Mouse (Mus musculus) adrenal gland, adult 18-20 months (tissue): Measurements from ENCODE around the gene 2510009E07Rik. TPM values are rescaled to one million over a fixed set of nuclear protein-coding genes. Genes with fewer than 3 reads are reported as not detected.
"Not testable (repeated sequence)": the region's sequence is repeated elsewhere in the genome, so short reads cannot be mapped to it uniquely, and the experiment has no call there.

Experiments
- DNase-seq, 2 experiments: peaks; one replicate each; pipeline ENCODE4 v3.0.0; 2021 to 2022; ENCODE audit warnings: low spot score in 2 of 2
- total RNA-seq, 2 experiments: library from RNA; stranded (reverse); gene quantifications; 1 replicate in 1 of 2; 2 replicates in 1 of 2; pipeline ENCODE4 v1.2.3; 2021

Gene 2510009E07Rik
- total RNA-seq, 2 experiments from 2014 or later: 15.9 to 16.5 TPM

DNA sequence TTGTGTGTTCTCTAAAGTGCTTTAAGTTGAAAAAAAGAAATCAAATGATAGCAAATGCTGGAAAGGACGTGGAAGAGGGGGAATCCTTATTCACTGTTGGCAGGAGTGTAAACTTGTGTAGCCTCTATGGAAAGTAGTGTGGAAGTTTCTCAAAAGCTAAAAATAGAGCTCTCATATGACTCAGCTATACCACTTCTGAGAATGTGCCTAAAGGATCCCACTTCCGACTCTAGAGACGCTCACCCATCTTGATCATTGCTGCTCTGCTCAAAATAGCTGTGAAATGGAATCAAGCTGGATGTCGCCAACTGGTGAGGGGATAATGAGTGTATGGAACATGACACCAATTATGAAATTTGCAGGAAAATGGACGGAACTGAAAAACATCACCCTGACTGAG, 7.1 kb downstream of the 2510009E07Rik start:
- no peak for DNase-seq

DNA sequence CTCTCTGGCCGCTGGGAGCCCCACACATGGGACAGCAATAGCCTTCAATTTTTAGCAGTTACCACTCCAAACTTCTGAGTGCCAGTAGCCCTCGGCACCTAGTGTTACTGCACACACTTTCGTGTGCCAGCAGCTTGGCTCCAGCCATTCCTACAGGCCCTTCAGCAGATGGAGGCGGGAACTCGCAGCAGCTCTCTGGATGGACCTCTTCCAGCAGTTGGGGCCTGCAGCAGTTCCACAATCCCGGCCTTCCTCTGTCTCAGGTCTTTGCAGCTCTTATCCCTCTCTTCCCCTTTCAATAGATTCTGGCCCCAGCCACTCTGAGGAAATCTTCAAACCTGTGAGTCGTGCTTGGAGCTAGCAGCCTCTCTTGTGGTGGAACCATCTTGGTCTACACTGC, 17.7 kb downstream of the 2510009E07Rik start:
- no peak for DNase-seq

DNA sequence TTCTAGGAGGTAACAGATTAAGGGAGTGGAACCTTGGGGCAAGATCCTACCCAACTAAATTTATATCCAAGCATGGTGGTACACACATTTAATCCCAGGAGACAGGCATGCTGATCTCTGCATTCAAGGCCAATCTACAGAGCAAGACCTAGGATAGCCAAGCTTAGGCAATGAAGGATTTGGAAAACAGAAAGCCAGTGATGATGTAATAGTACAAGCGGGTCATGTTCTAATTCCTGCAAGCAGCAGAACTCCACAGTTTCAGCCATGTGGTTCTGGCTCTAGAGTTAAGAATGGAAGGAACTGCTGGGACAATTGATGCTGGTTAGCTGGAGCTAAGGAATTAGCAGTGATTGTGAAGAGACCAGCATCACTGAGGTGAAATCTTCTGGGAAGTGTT, 20.8 kb downstream of the 2510009E07Rik start:
- DNase-seq: not testable (repeated sequence)

DNA sequence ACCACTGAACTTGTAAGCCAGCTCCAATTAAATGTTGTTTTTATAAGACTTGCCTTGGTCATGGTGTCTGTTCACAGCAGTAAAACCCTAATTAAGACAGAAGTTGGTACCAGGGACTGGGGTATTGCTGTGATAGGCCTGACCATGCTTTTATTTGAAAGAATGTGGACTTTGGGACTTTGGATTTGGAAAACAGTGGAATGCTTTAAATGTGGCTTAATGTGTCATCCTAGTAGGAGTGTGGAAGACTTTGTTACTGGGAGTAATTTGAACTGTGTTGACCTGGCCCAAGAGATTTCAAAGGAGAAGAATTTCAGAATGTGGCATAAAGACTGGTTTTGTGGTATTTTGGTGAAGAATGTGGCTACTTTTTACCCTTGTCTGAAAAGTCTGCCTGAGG, 21.4 kb downstream of the 2510009E07Rik start:
- DNase-seq: not testable (repeated sequence)

DNA sequence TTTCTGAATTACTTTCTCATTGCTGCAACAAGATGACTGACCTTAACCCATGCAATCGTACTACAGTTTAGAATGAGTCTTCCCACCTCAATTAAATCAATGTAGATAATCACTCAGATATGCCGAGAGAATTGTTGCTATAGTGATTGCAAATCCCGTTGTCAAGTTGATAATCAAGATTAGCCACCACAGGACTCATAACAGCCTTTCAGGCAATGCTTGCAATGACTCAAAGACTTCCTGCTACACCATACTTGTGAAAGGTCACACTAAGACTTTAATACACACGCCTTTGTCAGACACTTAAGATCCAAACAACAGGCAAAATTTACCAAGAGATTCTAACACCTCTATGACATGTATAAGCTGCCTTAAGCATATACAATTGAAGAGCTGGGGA, 22.6 kb downstream of the 2510009E07Rik start:
- DNase-seq: no peak

DNA sequence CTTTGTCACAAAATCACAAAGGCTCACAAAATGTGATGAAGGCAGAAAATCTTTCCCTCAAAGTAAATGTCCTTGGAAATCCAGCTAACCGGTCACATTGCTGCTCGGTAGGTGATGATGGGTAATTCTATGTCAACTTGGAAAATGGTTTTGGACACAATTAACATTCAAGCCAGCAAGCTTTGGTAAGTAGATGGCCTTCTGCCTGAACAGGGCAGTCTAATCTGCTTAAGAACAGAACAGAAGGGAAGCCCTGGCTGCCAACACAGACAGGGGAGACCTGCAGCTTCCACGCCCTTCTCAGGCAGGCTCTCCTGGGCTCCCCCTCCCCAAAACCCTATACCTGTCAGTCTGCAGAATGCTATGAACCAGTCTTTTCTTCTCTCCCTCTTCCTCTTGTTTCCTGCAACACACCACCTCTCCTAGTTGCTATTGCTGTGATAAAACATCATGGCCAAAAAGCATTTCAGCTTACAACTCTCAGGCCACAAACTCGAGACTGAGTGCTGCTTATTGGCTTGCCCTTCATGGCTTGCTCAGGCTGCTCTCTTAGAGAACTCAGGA, 29.0 kb downstream of the 2510009E07Rik start:
- no peak for DNase-seq

DNA sequence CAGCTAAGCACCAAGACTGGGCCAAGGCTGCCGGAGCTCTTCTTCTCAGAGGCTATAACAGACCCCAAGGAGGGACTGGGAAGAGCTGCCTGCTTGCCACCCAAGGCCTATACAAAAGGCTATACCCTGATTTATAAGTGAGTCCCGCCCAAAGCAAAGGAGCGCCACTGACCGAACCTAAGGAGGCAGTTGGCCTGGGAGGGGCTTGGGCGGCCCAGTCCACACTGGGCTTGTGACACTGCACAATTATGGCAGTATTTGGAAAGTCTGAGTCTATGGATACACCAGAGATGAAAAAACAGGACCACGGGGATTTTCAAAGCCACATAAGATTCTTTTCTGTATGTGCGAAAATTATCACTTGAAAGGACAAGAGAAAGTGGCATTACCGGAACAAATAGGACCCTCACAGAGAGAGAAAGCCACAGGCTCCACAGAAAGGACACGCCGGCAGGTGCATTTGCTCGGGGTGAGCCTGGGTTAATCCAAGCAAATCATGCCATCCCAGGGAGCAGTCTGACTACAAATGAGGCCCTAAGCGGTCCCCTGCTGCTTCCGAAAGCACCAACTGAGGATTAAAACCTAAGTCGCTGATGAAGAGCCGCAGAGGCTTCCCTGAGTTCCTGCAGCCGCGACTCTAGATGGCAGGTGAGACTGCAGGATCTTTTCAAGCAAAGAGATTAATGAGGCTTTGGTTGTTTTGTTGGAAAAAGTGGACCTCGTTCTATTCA, 29.7 kb downstream of the 2510009E07Rik start:
- no peak for DNase-seq

DNA sequence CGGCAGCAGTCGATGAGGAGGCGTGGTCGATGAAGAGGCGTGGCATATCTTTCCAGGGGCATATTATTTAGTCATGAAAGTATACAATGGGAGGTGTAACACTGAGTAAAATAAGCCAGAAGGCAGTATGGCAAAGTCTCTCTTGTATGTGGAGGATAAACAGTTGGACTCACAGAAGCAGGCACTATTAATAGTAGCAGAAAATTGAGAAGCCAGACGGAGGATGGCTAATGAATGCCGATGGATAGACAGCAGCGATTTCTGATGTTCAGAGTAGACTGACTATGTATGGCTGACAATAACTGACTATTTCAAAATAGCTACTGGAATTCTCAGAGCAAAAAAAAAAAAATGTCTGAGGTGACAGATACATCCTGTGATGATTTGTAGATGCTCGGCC, 38.5 kb downstream of the 2510009E07Rik start:
- no peak for DNase-seq

DNA sequence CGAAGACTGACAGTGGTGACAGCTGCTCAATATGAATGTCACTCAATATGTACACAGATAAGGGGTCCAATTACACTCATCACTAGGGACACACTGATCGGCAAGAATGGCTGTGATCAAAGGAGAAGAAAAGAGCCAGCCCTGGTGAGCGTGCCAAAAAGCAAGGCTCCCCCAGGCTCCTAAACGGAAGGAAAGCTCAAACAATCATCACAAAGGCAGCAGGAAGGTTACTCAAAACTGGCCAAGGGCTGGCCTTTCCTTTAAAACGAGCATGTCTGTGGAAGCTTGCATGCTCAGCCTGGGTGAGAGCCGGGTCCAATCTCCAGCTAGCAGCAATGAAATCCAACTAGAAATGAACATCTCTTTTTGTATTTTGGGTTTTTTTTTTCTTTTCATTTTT, 39.2 kb downstream of the 2510009E07Rik start:
- no peak for DNase-seq

DNA sequence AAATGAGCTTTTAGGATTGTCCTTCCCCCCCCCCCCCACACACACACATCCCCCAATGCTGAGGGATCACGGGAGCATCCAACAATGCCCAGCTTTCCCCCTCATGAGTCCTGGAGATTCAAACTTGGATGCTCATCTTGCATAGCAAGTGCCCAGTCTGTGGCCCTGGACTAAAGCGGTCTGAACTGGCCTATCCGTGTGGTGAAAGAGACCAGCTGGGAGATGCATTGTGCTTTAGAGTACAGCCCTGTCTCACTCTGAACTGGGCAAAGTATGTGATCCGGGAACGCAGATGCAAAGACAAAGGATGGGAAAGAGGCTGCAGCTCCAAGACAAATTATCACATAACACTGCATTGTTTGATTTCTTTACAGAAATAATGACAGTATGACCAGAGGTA, 40.1 kb downstream of the 2510009E07Rik start:
- no peak for DNase-seq

DNA sequence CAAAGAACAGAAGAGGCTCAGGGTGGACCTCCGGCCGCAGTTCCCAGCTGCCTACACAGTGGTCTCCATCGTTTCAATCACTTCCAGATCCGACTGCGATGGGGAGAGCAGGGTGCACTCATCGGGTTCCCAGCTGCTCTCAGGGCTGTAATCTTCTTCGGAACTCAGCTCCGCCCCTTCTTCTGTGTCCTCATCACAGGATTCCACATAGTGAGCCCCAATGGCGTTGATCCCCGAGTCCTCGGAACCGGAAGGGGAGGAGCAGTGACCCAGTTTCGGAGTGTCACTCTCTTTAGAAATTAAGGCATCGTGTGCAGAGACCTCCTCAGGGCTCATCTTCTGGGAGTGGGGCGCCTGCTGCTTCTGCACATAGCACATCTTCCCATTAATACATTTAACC, 41.3 kb downstream of the 2510009E07Rik start:
- DNase-seq: no peak

DNA sequence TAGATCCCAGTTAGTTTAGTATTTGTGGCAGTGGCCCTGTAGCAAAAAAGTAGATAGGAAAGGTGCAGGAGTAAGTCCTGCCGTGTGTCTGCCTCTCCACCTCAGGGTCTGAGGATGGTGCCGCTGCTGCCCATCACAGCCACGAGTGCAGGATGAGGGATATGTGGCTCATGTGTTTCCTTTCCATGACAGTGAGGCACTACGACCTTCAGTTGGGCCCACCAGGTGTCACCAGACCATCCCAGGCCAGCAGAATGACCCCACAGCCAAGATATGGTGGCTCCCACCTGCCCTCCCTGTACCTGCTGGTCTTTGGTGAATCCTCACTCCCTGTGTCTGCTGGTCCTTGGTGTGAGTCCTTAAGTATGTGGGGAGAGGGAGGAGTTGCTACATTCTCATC, 43.3 kb downstream of the 2510009E07Rik start:
- no peak for DNase-seq

DNA sequence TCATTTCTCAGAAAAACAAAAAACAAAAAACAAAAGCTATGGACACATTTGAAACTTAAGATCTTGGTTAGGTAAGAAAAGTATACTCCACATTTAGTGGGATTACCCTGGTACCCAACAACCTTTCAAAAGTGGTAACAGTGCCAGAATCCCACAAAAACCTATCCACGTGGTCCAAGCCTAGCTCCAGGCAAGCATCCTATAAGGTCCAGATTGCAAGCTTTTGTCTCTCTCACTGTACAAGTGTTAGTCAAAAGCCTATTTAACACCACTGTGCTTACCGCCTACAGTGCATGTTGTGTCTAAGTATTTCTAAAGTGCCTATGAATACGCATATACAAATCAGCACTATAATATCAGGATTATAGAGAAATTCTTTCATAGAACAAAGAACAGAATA, 44.2 kb downstream of the 2510009E07Rik start:
- DNase-seq: no peak

DNA sequence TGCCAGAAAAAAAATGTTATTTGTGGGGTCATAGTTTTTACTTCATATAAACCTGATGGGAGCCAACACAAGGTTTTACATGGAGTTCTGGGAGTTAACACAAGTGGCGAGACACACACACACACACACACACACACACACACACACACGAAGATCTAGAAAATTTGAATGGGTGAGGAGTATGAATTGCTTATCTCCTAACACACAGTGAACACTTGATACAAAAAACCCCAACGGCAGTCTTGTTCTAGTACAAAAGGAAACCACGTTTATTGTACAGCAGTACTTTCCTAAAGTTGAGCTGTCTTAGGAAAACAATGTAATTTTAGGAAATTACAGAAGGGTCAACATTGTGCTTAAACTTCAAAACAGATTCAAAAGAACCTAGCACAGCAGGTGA, 45.7 kb downstream of the 2510009E07Rik start:
- DNase-seq: no peak

DNA sequence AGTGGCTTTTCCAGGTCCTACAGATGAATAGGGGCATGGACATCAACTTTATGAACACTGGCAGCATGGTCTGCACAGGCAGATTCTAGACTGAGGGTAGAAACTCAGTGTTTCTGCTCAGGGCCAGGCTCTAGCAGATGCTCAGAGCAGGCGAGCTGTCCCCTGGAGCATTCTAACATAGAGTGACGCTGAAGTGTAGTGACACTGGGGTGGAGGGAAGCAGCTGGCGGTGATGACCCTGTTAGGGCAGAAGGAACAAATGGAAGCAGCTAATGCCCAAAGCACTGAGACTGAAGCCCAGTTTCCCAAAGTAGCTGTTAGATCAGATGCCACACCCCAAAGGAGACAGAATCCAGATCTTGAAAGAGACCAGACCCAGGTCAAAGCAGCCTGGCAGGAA, 48.0 kb downstream of the 2510009E07Rik start:
- DNase-seq: no peak

DNA sequence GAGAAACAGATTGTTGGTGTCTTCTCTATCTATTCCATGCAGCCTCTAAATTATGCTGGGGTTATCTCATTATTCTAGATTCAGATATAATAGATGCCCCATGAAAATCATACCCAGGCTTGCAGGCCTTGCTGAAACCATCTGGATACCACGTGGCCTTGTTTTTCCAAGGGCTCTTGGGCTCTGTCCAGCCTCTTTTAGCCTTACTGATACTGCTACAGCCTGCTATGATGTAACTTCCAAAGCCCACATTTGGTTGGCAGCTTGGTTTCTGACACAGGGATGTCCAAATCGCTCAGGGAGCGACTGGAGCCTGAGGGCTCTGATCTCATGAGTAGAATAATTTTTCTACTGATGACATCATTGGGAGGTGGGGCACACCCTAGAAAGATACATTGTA, 48.5 kb downstream of the 2510009E07Rik start:
- DNase-seq: no peak

DNA sequence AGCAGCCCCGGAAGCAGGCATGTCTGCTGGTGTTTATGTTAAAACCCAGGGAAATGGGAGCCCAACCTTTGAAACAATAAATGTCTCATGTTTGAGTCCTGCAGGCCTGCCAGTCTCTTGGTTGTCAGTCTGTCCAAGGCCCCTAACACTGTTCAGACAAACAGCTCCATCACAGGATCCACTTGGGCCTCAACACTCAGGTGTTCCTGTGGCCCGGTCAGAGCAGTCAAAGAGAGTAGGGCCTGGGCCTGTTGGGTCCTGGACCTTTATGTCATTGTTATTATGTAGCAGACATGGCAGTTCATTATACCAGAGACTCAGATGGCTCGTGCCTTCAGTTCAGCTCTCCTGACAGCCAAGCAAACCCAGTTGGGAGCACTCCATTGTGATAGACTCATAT, 49.9 kb downstream of the 2510009E07Rik start:
- DNase-seq: peak in 1 of 2 experiments; percentile 12

DNA sequence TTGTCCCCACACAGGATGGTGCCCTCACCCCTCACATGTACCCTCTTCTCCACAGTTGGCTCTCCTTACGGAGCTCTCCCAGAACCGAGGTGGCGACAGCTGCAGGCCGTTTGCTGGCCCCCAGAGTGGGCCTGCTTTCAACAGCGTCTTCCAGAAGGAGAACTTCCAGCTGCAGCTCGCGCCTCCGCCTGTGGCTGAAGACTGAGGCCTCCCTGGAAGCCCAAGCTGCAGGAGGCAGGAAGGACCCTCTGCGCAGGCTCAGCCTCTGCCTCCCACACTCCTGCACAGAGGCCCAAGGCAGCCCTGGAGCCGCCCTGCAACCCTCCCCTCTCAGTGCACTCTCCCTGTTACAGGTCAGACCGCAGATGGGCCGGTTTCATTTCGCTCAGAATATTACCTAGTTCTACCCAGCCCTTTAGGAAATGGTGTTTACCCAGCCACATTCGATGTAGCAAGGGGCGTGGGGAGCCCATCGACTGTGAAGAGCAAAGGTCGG, 50.4 kb downstream of the 2510009E07Rik start:
- DNase-seq: peak in 1 of 2 experiments; percentile 41

DNA sequence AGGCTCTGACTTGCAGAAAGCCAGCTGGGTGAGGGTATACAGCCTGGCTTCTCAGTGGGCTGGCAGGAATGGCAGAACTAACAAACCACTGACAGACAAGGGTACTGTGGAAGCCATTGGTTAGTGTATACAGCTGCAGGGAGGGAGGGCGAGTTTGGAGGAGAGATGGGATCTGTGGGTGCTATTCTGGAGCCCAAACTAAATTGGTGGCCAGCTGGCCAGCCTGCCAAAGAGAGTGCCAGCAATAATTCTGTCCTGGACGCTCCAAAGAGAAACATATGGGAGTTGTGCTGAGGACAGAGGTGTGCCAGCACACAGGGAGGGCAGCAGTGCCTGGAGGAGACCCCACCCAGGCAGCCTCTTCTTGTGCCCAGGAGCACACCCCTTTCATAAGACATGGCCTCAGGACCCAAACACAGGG, 50.8 kb downstream of the 2510009E07Rik start:
- DNase-seq: no peak

DNA sequence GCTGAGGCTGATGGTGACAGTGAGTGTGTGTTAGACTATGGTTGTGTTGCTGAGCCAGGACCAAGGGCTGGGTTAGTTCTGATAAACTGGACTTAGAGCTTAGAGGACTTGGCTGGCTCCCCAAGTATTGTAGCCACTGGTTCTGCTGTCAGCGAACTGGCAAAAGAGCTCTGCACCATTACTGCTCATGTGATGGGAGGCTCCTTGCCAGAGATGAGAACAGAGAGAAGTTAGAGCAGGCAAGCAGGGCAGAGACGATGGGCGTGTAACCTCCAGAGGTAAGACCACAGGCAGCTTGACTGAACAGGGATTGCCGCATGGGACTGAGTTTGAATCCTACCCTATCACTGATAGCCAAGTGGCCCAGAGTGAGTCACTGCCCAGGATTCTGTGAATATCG, 51.6 kb downstream of the 2510009E07Rik start:
- no peak for DNase-seq

DNA sequence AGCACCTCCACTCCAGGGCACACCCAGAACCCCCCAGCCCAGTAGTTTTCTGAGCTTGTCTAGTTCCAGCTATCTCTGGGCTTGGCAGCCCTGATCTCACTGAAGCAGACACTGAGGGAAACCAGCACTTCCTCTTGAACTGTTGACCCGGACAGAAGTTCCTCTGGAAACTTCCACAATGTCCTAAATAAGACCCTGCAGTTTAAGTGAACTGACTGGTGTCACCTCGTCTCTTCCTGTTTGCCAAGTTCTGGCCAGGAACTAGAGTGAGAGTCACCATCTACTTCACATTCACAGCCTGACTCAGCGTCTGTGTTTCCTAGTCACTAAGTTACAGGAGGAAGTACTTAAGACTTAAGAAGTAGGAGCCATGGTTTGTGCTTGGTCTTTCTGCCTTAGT, 52.5 kb downstream of the 2510009E07Rik start:
- DNase-seq: no peak

DNA sequence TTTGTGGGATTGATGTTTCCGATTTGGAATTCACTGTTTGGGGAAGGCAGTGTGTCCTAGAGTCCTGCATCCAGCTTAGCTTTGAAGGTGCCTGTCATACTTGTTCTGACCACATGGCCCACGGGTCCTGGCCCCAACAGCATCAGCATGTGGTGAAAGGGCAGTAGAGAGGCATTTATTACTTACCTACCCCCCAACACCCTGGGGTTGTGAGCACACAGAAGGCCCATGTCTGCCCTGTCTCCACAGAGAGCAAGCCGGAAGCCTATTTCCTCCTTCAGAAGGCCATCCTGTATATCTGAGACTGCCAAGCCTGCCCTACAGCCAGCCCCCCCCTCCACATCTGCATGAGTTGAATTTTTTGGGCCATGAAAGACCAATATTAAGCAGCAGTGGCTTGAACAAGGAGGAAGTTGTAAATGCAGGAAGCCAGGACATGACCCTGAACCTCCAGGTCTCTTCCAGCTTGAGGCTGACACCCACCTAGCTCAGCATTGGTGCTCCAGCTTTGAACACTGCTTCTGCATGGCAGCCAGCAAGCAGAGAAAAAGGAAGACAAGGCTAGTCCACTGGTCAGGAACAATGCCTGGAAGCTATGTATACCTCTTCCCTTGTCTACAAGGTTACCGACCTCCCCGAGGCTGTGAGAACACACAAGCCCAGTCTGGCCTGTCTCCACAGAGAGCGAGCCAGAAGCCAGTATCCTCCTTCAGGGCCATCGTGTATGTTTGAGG, 53.5 kb downstream of the 2510009E07Rik start:
- DNase-seq: no peak
